Mouse (Mus musculus): ENCODE data around the gene Tas2r138. TPM values are rescaled to one million over a fixed set of nuclear protein-coding genes. Genes with fewer than 3 reads are reported as not detected.

Gene Tas2r138
- total RNA-seq, 2 experiments from 2014 or later: not detected

Other genes with a start within 250 kb of the Tas2r138 start
- gene E330009J07Rik, start 177.2 kb downstream of the Tas2r138 start, total RNA-seq (2021): 1 to 10 TPM; 4.0 to 4.3 TPM
- not detected for gene Wee2, start 174.2 kb downstream of the Tas2r138 start, total RNA-seq (2021)
- 10 to 100 TPM; 31.9 to 32.3 TPM for gene Ssbp1, start 142.0 kb downstream of the Tas2r138 start, total RNA-seq (2021)
- gene Tas2r137, start 122.1 kb downstream of the Tas2r138 start, total RNA-seq (2021): not detected
- not detected for gene Tas2r108, start 119.8 kb downstream of the Tas2r138 start, total RNA-seq (2021)
- gene Prss37, start 93.8 kb downstream of the Tas2r138 start, total RNA-seq (2021): not detected
- gene Olfr461, start 58.3 kb downstream of the Tas2r138 start, total RNA-seq (2021): not detected
- not detected for gene Olfr460, start 43.8 kb downstream of the Tas2r138 start, total RNA-seq (2021)
- under 1 TPM; 0.54 to 0.92 TPM for gene Clec5a, start 27.5 kb downstream of the Tas2r138 start, total RNA-seq (2021)
- gene Mgam, start 15.5 kb upstream of the Tas2r138 start, total RNA-seq (2021): under 1 TPM; 0.10 to 0.12 TPM

All from heart, adult 18-20 months (tissue).